Mouse (Mus musculus) thymus, postnatal 14 days (tissue): ENCODE results near the gene Dctn2.

ENCODE experiments used
- DNase-seq: peaks from one replicate; pipeline ENCODE4 v3.0.0; 2021

Gene Dctn2

DNA sequence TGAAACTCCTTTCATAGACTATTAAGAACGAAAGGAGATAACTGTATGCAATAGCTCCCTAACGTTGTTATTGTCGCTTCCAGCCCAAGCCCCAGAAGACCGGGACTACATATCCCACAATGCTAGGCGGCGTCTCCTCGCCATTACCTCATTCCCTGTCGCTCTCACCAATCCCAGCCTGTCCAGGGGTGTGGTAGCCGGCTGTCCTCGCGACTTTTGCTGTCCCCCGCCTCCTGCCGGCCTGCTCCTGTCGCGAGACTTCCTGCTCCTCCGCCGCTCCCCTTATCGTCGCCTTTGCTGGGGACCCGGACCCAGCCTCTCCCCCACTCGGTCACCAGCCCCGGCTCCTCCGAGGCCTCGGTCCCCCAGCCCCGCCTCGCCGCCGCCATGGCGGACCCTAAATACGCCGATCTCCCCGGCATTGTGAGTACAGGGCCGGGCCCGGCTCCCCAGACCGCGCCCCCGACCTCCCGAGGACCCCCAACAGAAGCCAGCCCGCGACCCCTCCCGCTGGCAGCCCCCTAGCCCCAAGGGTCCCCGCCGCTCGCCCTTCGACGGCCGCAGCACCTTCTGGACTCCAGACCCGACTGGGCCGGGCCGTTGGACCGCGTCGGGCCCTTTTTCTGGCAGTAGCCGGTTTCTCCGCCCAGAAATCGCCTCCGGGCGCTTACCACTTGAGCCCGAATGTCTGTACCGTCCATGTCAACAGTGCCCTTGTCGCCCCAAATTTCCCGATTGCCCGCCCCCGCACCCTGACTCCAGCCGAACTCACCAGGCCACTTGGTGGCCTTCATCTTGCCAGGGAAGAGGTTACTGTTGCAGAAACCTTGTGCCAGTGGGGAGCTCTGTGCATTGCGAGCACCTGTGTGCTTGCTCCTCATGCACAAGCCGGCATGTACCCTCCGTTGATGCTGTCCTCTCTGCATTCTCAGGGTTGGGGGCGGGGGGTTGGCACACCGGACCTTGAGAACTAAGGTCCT lies at the start of gene Dctn2:
Gene Dctn2 (plus strand): TSS at position 257 of the 980 bp plus-strand sequence.
- peak; percentile 90 for DNase-seq

DNA sequence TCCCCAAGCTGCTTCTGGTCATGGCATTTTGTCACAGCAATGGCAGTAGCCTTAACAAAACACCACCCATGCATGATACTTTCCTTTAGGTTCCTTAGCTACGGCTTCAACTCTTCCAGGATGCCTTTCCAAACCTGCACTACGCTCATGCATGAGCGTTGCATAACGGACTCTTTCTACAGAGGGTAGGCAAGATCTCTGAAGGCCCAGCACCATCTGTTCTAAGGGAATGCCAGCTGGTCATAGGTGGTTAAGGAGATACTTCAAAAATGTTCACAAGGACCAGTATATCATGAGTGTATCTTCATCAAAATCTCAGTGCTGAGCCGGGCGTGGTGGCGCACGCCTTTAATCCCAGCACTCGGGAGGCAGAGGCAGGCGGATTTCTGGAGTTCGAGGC lies 49.7 kb upstream of the Dctn2 start:
- DNase-seq = no peak

DNA sequence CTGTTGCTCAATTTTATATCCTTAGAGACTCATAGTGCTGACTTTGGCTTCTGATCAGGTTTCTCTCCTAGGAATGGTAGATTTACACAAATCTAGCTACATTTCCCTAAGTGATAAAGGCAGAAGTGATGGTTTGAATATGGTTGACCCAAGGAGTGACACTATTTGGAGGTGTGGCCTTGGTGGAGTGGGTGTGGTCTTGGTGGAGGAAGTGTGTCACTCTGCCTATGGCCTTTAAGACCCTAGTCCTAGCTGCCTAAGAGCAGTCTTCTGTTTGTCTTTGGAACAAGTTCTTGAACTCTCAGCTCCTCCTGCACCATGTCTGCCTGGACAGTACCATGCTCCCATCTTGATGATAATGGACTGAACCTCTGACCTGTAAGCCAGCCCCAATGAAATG lies 49.0 kb upstream of the Dctn2 start:
- no peak for DNase-seq

DNA sequence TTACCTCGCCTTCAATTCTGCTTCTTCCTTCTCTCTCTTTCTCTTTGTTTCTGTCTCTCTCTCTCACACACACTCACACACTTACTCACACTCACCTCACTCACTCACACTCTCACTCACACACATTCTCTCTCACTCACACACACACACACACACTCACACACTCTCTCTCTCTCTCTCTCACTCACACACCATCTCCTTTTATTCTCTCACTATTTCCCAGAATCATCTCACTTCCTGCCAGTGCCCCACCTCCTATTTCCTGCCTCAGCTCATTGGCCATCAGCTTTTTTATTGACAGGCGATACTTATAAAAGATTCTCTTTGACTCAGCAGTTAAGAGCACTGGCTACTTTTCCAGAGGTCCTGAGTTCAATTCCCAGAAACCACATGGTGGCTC lies 47.8 kb upstream of the Dctn2 start:
- no peak for DNase-seq

DNA sequence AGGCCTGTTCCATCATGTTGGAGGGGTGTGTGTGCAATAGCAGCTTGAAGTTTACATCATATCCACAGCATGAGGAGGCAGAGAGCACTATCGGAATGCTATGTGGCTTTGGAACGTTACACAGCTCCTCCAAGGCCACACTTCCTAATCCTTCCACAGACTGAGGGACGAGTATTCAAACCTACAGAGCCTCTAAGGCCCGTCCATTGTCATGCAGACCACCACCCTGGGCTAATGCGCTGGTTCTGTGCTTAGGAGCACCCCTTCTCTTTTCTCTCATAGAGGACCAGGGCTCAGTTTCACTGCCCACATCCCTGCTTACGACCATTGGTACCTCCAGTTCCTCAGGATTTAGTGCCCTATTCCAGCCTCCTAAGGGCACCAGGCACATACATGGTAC lies 41.0 kb upstream of the Dctn2 start:
- DNase-seq = no peak

DNA sequence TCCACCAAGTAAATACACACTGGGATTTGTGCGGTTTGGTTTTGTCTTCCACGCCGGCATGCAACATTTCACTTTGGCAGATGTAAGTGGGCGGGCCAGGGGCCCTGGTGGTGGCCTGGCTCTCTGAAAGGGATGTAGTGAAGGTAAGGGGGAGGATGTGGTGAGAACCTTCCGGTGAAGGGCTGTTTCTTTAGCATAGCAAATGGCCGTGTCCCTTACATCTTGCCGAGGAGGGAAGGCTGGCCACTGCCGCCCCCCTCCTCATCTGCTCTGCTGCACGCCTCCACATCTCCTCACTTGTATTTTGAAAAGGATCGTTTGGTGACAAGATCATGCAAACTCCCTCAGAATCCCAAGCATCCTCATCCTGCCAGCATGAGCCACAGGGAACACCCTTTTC lies 40.4 kb upstream of the Dctn2 start:
- DNase-seq = peak; percentile 28

DNA sequence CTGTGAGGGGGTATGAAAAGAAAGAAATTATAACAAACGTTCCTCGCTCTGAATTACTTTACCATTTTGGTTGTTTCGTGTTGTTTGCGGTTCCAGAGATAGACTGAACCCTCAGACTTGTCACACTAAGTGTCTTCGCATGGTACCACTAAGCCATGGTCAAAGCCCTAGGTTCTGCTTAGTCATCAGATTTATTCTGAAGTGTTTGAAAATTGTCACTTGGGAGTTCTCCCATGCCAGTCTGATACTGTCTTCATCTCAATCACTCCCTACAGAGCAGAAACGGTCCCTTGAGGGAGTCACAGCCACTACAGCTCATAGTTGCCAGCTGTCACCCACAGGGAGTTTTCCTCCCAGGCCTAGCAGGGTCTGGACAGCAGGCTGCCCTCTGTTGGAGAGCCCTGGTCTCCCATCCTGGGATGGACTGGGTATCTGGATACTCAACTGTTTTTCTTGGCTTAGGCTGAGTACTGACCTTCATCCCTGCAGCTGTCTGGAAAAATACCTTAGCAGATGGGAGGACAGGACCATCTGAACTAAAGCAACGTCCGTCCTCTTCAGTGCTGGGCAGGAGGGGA lies 39.8 kb upstream of the Dctn2 start:
- DNase-seq = no peak

DNA sequence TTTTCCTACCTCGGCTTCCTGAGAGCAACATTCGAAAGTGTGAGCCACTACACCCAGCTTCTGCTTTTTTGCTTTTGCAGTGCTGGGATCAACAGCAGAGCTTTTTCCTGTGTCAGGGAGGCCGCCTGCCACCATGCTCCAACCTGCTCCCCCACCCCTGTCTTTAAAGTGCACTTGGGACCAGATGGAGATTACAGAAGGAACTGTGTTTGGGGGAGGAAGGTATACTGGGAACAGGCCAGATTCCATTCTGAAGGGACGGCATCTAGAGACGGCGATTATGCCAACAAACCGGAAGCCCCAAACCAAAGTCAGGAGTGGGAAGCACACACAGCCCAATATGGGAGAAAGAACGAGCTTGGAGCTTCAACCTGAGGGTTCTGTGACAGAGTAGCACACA lies 39.0 kb upstream of the Dctn2 start:
- no peak for DNase-seq

DNA sequence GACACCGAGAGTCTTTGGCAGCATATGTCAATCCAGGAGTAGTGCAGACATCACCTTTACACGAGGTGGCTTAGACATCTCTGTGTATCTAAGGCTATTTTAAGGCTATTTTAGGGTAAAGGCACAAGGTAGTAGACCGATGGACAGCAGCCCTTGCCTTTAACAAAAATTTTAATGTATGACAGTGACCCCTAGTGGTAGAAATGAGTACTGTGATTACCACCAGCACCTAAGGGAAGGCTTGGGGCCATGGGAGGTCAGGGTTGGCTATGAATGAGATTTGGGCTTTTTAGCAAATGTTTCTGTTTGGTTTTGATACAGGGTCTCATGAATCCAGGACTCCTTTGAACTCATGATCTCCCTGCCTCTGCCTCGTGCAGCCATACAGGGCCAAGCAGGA lies 37.3 kb upstream of the Dctn2 start:
- peak; percentile 58 for DNase-seq

DNA sequence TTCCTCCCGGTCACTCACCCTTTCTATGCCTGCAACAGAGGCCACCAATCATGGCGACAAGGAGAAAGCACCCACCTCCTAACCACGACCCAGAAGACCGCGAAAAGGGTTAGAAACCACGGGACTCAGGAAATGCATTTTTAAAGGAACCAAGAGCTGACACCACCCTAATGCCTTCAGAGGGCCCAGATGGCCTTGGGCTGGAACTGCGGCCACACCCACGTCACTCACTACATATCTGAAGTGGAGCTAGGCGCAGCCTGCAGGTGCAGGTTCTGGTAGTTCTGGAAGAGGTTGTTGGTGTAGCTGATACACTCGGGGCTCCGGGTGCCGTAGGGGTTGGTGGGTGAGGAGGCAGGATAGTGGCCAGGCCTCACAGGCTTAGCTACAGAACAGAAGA lies 35.5 kb upstream of the Dctn2 start:
- no peak for DNase-seq

DNA sequence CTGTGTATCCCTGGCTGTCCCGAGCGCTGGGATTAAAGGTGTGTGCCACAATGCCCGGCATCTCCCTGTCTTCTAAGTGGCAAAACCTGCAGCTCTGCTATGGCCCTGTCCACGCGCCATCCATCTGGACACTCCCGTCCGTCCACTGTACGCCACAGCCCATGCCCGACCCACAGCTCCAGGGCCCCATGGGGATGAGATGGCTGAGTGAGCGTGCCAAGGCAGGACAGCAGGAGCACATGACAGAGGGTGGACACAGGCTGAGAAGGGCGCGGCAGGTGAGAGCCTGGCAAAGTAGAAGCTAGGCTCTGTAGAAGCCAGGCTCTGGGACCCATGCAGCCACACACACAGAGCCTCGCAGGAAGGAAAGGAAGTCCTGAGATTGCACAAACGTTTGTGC lies 34.4 kb upstream of the Dctn2 start:
- no peak for DNase-seq

DNA sequence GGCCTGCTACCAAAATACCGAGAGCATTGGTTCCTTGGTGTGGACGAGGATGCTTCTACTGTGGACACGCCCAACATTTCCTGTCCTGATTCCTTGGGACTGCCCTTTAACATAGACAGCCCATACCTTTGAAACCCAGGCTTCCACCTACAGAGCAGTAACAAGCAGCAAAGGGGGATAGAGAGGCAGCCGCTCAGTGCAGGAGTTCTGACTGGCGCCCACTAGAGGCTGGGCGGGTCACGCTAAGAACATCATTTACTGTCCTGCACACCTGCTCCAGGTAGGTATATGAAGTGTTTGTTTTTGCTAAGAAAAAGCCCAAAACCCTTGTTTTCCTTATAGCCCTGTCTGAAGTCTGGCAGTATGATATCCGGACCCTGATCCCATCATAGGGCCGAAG lies 33.0 kb upstream of the Dctn2 start:
- peak; percentile 36 for DNase-seq

DNA sequence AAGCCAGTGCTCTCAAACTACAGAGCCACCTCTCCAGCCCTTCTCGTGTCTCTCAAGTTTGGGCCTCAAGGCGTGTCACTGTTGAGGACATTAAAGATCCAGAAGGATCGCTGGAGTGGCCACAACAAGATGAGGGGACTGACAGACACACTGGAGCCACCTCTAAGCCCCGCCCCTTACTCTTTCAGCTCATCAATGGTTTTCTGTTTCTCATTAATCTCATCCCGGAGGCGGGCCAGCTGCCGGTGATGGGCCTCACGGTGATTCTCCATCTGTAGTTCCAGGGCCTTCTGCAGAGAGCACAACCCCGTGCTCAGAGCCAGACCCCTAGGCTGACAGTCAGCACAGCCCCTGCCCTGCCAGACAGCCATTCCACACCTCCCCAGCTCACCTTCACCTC lies 29.6 kb upstream of the Dctn2 start:
- no peak for DNase-seq

DNA sequence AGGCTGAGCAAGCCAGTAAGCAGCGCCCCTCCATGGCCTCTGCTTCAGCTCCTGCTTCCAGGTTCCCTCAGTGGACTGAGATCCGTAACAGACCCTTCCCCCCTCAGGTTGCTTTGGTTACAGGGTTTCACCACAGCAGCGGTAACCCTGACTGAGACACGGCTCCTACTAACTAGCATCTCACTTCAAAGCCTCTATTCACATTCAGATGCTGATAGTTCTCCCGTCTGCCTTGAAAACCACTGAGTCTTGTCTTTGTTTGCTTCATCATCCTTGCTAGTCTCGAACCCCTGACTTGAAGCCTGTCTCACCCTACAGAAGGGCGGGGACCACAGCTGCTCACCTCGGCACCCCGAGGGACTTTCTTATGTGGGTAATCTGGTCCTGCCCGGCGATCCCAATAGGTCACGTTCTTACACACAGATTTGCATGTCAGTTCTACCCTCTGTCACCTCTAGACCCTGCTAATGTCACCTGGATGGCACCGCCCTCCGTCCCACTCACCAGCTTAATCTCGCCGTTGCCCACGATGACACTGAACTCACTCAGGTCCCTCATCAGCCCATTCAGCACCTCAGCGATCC lies 27.8 kb upstream of the Dctn2 start:
- no peak for DNase-seq

DNA sequence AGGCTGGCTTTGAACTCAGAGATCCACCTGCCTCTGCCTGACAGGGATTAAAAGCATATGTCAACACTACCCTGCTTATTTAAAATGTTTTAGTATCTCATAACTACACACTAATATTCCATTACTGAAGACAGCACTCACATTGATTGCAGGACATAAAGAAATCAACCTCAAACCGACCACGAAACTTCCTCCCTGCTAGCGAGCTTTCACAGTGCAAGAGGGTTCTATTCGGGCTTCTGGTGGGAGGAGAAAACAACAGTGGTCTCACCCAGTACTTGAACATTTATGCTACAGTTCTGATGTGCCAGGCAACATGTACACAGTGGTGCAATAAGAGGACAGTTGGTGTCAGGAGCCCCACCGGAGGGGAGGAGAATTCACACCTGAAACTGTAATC lies 15.4 kb upstream of the Dctn2 start:
- no peak for DNase-seq

DNA sequence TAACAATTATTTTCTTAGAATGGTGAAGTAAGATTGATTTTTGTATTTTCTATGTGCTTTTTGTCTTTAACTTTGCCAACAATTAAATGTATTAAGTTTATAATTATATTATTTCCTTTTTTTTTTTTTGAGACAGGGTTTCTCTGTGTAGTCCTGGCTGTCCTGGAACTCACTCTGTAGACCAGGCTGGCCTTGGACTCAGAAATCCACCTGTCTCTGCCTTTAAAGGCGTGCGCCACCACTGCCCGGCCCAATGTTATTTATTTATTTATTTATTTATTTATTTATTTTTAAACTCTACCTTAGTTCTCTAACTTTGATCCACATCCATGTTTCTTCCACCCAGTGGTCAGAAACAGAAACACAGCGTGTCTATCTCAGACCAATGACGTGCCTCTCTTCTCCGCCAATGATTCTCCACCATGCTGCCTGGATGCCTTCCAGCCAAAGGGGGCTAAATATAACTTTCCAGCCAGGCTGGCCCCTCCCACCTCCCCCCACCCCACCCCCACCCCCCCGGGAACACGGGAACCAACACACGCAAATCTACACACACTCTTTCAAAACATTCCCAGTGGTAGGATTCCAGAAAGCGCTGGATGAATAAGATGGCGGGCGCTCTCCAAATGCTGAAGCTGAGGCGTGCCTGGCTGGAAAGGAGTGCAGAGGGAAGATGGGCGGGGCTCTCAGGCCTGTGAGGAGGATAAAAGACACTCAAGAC lies 10.4 kb upstream of the Dctn2 start:
- no peak for DNase-seq

DNA sequence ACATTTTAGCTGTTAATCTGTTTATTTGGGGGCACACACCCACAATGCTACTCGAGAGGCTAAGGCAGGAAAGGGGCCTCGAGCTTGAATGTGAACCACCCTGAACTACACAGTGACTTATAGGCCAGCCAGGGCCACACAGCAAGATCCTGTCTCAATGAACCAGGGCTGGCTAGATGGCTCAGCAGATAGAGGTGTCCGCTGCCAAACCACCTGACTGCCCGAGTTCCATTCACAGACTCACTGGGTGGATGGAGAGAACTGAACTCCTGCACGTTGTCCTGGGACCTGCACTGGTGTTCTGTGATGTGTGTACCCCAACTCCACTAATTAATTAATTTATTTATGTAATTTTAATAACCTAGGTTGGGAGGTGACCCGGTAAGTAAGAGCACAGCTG lies 8.4 kb upstream of the Dctn2 start:
- DNase-seq = no peak

DNA sequence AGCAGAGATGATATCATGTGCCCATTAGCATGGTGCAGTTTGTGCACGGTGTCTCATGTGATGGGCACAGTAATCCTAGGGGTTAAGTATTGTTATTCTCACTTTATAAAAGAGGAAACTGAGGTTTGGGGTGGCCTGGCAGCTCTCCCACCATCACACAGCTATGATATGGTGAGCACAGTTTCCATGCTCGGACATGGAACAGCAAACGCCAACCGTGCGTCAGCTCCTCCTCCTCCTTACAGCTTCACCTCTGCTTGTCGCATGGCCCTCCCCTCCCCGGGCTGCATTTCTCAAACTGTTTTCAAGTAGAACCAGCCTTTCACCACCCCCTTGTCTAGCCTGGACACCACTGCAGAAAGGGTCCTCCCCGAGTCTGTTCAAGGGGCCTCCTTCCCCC lies 7.7 kb upstream of the Dctn2 start:
- no peak for DNase-seq

DNA sequence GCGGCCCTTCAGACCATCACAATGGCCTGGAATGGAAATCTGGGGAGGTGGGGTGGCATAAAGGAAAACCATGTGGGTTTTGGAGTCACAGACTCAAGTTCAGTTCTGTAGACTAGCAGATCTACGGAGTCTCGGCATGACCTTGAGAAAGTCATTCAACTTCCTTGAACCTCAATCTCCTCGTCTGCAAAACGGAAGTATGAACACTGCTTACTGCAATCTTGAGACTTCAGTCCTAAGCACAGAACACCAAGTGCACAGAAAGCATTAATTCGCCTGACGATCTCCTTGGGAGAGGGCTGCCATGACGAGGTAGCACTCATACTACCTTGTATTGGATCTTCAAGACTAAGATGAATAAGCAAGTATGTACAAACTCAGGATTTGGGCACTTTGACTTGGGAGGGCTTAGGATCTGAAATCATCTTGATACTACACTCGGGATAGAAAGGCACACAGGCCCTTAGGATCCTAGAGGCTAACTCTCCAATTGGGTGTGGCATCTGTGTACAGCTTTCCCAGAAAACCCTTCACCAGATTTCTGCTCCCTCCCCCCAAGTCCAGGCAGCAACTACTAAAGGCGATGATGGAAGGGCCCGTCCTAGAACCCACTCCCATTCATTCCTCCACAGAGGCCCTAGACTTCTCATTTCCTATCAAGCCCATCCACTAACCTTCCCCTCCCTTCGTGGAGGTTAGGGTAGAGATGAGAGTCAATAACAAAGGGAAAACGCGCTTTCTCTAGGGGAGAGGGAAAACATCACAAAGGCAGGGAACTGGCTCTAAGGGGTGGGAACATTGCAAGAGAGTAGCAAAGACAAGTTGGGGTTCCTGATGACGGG lies 4.2 kb upstream of the Dctn2 start:
- no peak for DNase-seq

DNA sequence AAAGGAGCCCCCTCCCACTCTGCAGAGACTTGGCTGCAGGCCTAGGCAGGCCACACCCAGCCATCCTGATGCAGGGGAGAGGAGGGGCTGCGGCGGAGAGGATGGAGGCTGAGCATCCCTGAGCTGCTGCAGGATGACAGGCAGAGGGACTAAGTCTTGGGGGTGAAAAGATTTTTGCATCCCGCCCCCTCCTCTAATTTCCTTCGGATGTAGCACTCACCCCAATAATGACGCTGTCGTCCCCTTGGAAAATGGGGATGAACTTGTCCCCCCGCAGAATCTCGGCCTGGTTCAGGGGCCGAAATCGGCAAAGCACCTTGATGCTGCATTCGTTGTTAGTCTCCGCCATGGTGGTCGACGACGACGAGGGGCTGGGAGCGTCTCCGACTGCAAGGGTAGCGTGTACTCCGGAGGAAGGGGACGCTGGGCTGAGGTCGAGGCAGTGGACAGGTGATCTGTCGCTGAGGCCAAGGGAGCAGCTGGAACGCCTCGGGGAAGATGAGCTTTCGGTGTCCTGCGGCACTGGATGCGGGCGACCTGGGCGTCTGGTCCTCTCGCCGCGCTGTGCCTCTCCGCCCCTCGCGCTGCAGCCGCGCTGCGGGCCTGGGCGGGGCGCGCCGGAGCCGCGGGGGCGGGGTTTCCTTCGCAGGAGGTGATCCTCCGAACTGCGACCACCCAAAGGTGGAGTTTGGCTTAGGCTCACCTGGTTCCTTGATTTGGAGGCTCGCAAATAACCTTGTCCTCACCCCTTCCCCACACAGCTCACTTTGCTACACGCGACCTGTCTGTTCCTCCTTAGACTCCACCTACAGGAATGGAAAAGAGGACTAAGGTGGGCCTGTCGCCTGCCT lies 3.4 kb upstream of the Dctn2 start, which contains the start of gene Kif5a:
Gene Kif5a (minus strand): TSS at position 801 of the 851 bp plus-strand sequence.
- DNase-seq = peak; percentile 66

DNA sequence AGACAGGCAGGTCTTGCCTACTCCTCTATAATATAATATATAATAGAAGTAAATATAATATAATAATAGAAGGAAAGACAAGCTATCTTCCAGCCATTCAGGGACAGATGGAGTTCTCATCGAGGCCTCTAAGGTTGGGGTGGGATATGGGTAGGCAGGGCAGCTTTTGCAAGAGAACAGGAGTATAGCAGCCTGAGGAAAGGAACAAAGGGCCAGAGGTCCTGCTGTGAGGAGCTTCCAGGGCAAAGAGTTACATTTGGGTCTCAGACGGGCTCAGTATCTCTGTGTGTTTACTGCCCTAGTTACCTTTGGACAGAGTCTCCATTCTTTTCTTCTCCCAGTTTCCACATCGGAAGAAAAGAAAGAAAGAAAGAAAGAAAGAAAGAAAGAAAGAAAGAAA lies 2.5 kb upstream of the Dctn2 start:
- DNase-seq = no peak
